Mouse (Mus musculus) CH12.LX (cell line): Measurements from ENCODE around the gene Dhx57.

Experiments used
- BHLHE40 ChIP-seq: IDR thresholded peaks from 2 replicates; pipeline ENCODE4 v1.6.1; 2011; ENCODE audit warnings: mild to moderate bottlenecking, low read depth, low read length, improper control_type of control experiment
- CHD2 ChIP-seq: IDR thresholded peaks from 2 replicates; pipeline ENCODE4 v1.6.1; 2011; ENCODE audit warnings: low read length, improper control_type of control experiment
- CTCF ChIP-seq, 2 experiments: IDR thresholded peaks in 1 of 2; conservative IDR thresholded peaks in 1 of 2; 2 replicates each; pipeline ENCODE4 v1.5.1; 2011 to 2012; ENCODE audit warnings: low read depth in 2 of 2, low read length in 2 of 2, improper control_type of control experiment in 1 of 2, inconsistent platforms in 1 of 2, mild to moderate bottlenecking in 1 of 2, moderate library complexity in 1 of 2
- ETS1 ChIP-seq: conservative IDR thresholded peaks from 2 replicates; pipeline ENCODE4 v1.6.1; 2012; ENCODE audit warnings: low read depth, mild to moderate bottlenecking, inconsistent platforms, low read length, improper control_type of control experiment, moderate library complexity
- HCFC1 ChIP-seq: IDR thresholded peaks from 2 replicates; pipeline ENCODE4 v1.6.1; 2012; ENCODE audit warnings: low read depth, mild to moderate bottlenecking, inconsistent platforms, low read length, improper control_type of control experiment
- MXI1 ChIP-seq: IDR thresholded peaks from 2 replicates; pipeline ENCODE4 v1.6.1; 2011; ENCODE audit warnings: mild to moderate bottlenecking, low read depth, low read length, improper control_type of control experiment
- TCF12 ChIP-seq: IDR thresholded peaks from 2 replicates; pipeline ENCODE4 v1.6.1; 2014; ENCODE audit warnings: low read depth, mild to moderate bottlenecking, inconsistent platforms, low read length, improper control_type of control experiment
- USF1 ChIP-seq: IDR thresholded peaks from 2 replicates; pipeline ENCODE4 v1.6.1; 2014; ENCODE audit warnings: low read depth, mild to moderate bottlenecking, inconsistent platforms, low read length, improper control_type of control experiment
- ZC3H11A ChIP-seq: IDR thresholded peaks from 2 replicates; pipeline ENCODE4 v1.6.1; 2012; ENCODE audit warnings: low read depth, mild to moderate bottlenecking, inconsistent platforms, low read length, improper control_type of control experiment
- ZNF384 ChIP-seq: IDR thresholded peaks from 2 replicates; pipeline ENCODE4 v1.6.1; 2012; ENCODE audit warnings: low read depth, low read length, improper control_type of control experiment, inconsistent platforms

DNA sequence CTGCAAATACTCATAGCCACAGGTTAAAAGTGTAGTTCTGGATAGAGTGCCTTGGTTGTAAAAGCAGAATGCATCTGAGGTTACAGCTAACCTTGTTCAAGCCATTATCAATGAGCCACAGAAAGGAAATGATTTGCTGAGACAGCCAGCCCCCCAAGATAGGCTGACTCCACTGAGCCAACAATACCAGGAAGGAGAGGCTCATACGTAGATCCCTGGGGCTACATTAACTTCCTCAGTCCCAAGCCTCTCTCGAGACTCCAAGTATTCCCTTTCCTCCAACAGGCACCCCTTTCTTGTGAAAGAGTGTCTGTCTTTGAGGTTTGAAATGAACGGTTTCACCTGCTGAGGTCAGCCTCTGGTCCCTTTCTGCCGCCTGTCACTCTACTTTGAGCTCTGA is 5.8 kb downstream of the Dhx57 start:
- TF ChIP-seq CTCF (conservative IDR thresholded peaks at IDR 0.05 in 1 of 2, IDR thresholded peaks at IDR 0.05 in 1 of 2; ENCODE audit: low read depth in 2 of 2, low read length in 2 of 2) (no peak), MXI1 (no peak), ETS1 (no peak), HCFC1 (no peak), TCF12 (no peak), ZNF384 (no peak), USF1 (no peak), ZC3H11A (no peak), BHLHE40 (no peak), CHD2 (no peak)
